Mouse (Mus musculus) frontal cortex, postnatal 36 days (tissue): ENCODE data around the gene 1700018B08Rik.

Source experiments
- DNase-seq, 2 experiments: peaks; one replicate each; pipeline ENCODE4 v3.0.0; 2022; ENCODE audit warnings: low spot score in 2 of 2

Gene 1700018B08Rik

GRCm38 (mm10) chr8:121562941-121563351, 18.8 kb upstream of the 1700018B08Rik start:
- no peak for DNase-seq

GRCm38 (mm10) chr8:121561636-121562345, 17.7 kb upstream of the 1700018B08Rik start:
- no peak for DNase-seq

GRCm38 (mm10) chr8:121560432-121561100, 16.4 kb upstream of the 1700018B08Rik start:
- no peak for DNase-seq

GRCm38 (mm10) chr8:121559801-121560200, 15.7 kb upstream of the 1700018B08Rik start:
- no peak for DNase-seq

- DNase-seq: no peak
Measured at GRCm38 (mm10) chr8:121558538-121558937, 14.4 kb upstream of the 1700018B08Rik start.

- no peak for DNase-seq
Measured at GRCm38 (mm10) chr8:121557746-121558145, 13.6 kb upstream of the 1700018B08Rik start.

- DNase-seq: no peak
Measured at GRCm38 (mm10) chr8:121553831-121554475, 9.8 kb upstream of the 1700018B08Rik start.

GRCm38 (mm10) chr8:121552506-121552905, 8.4 kb upstream of the 1700018B08Rik start:
- DNase-seq: no peak

- DNase-seq: no peak
Measured at GRCm38 (mm10) chr8:121551065-121551985, 7.2 kb upstream of the 1700018B08Rik start.

GRCm38 (mm10) chr8:121550056-121550455, 5.9 kb upstream of the 1700018B08Rik start:
- DNase-seq: no peak

GRCm38 (mm10) chr8:121547132-121547531, 3.0 kb upstream of the 1700018B08Rik start:
- DNase-seq: peak; percentile 61 to 84

- no peak for DNase-seq
Measured at GRCm38 (mm10) chr8:121544936-121545335, 816 bp upstream of the 1700018B08Rik start.

GRCm38 (mm10) chr8:121542901-121543300, 1.2 kb downstream of the 1700018B08Rik start:
- no peak for DNase-seq

GRCm38 (mm10) chr8:121541862-121542261, 2.3 kb downstream of the 1700018B08Rik start:
- no peak for DNase-seq

GRCm38 (mm10) chr8:121532381-121532780, 11.7 kb downstream of the 1700018B08Rik start:
- no peak for DNase-seq

- no peak for DNase-seq
Measured at GRCm38 (mm10) chr8:121530639-121531038, 13.5 kb downstream of the 1700018B08Rik start.

- DNase-seq: no peak
Measured at GRCm38 (mm10) chr8:121528790-121529189, 15.3 kb downstream of the 1700018B08Rik start.

GRCm38 (mm10) chr8:121527751-121528150, 16.4 kb downstream of the 1700018B08Rik start:
- no peak for DNase-seq

GRCm38 (mm10) chr8:121526811-121527550, 17.1 kb downstream of the 1700018B08Rik start:
- no peak for DNase-seq

- no peak for DNase-seq
Measured at GRCm38 (mm10) chr8:121525111-121525818, 18.9 kb downstream of the 1700018B08Rik start.
